Mouse (Mus musculus) adrenal gland, adult (tissue): ENCODE results near the gene Mrpl14.

Experiments used
- DNase-seq, 2 experiments: peaks; one replicate each; pipeline ENCODE4 v3.0.0; 2022 to 2023; ENCODE audit warnings: low spot score in 1 of 2; ENCODE audit not compliant: inconsistent age in 2 of 2

Mrpl14 gene

GRCm38 (mm10) chr17:45686093-45686619 is at the start of gene Mrpl14:
TSS of gene Mrpl14 (plus strand) at chr17:45686322.
- peak; percentile 93 to 96 for DNase-seq

- DNase-seq: no peak
These were observed 47.4 kb upstream of the Mrpl14 start for GRCm38 (mm10) chr17:45638596-45639295.

GRCm38 (mm10) chr17:45641981-45642380 is 44.1 kb upstream of the Mrpl14 start:
- no peak for DNase-seq

- peak; percentile 70 to 90 for DNase-seq
These were observed 43.4 kb upstream of the Mrpl14 start for GRCm38 (mm10) chr17:45642701-45643100.

GRCm38 (mm10) chr17:45644185-45644584 is 41.9 kb upstream of the Mrpl14 start:
- no peak for DNase-seq

GRCm38 (mm10) chr17:45653233-45653632 is 32.9 kb upstream of the Mrpl14 start:
- no peak for DNase-seq

- DNase-seq: peak in 1 of 2 experiments; percentile 51
These were observed 30.3 kb upstream of the Mrpl14 start for GRCm38 (mm10) chr17:45655820-45656219.

GRCm38 (mm10) chr17:45659225-45659624 is 26.9 kb upstream of the Mrpl14 start, which contains the start of gene Capn11:
TSS of gene Capn11 (minus strand) at chr17:45659325.
- no peak for DNase-seq

- peak; percentile 79 to 92 for DNase-seq
These were observed 22.8 kb upstream of the Mrpl14 start for GRCm38 (mm10) chr17:45663106-45663919.

- DNase-seq: peak in 1 of 2 experiments; percentile 27
These were observed 21.5 kb upstream of the Mrpl14 start for GRCm38 (mm10) chr17:45664608-45665007.

GRCm38 (mm10) chr17:45666091-45666490 is 20.0 kb upstream of the Mrpl14 start:
- no peak for DNase-seq

- no peak for DNase-seq
These were observed 18.6 kb upstream of the Mrpl14 start for GRCm38 (mm10) chr17:45667481-45667880.

- DNase-seq: no peak
These were observed 18.1 kb upstream of the Mrpl14 start for GRCm38 (mm10) chr17:45667986-45668385.

- DNase-seq: no peak
These were observed 14.3 kb upstream of the Mrpl14 start for GRCm38 (mm10) chr17:45671821-45672220.

- no peak for DNase-seq
These were observed 13.5 kb upstream of the Mrpl14 start for GRCm38 (mm10) chr17:45672598-45672997.

GRCm38 (mm10) chr17:45678106-45678505 is 8.0 kb upstream of the Mrpl14 start:
- peak; percentile 53 to 84 for DNase-seq

GRCm38 (mm10) chr17:45680391-45680980 is 5.6 kb upstream of the Mrpl14 start:
- peak; percentile 49 to 74 for DNase-seq

- peak in 1 of 2 experiments; percentile 38 for DNase-seq
These were observed 4.5 kb upstream of the Mrpl14 start for GRCm38 (mm10) chr17:45681588-45681987.

GRCm38 (mm10) chr17:45682843-45683242 is 3.3 kb upstream of the Mrpl14 start:
- DNase-seq: no peak

- DNase-seq: peak in 1 of 2 experiments; percentile 43
These were observed 1.4 kb upstream of the Mrpl14 start for GRCm38 (mm10) chr17:45684667-45685131.
